Mouse (Mus musculus): ENCODE data around the gene Cldn4. TPM values are rescaled to one million over a fixed set of nuclear protein-coding genes. Genes with fewer than 3 reads are reported as not detected.

Cldn4 gene
- polyA plus RNA-seq (2015; fragmentation: Nextera tagmentation; extraction: Ambion mirVana) = 32.6 and 35.4 TPM in 2 replicates

GRCm38 (mm10) chr5:134946857-134947255, at the start of gene Cldn4:
Cldn4 (minus strand) TSS chr5:134946934.
- peak; percentile 83 for DNase-seq (ENCODE audit: low spot score)

DNA sequence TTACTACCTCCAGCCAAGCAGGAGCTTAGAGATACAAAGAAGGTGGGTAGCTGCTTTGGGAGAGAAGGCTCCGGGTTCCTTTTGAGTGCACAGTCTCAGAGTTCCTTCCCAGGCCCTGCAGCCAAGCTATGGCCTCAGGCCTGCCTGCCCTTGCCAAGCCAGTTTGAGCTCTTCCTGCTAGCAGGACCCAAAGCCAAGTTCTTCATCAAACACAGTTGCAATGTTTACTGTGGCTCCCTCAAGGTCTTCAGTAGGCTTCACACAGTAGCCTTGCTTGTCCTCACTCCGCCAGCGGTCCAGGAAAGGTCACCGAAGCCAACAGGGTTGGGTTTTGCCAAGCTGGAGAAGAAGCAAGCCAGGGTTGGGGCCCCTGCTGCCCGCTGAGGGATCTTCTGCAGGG, 45.8 kb upstream of the Cldn4 start:
- DNase-seq (ENCODE audit: low spot score) = no peak

DNA sequence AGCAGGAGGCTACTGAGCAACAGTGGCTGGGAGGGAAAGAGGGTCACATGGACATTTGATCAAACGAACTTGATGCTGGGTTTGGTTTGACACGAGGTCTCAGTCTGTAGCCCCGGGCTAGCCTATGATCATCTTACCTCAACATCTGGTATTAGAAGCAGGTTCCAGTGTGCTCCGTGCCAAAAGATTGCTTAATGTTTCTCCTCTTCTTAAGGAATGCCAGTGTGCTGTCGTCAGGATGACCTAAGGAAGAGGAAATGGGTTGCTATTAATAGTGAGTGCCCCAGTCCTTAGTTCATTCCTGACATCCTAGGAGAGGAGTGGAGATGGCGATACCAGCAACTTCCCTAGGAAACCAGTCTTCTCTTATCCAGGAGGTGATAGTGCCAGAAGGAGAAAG, 43.0 kb upstream of the Cldn4 start:
- DNase-seq (ENCODE audit: low spot score) = no peak

DNA sequence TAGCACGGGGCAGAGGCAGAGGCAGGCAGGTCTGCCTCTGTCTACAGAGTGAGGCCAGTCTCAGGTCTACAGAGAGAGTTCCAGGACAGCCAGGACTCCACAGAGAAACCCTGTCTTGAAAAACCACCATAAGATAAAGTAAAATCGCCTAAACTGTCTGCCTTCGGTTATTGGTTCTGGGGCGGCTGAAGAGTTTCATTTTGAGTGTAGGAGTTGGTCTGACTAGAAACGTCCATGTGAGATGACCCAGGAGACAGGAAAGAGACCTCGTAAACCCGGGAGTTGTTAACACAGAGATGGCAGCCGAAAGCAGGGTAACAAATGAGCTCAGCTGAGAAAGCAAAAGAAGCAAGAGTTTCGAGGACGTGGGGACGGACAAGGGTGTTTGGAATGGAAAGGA, 42.4 kb upstream of the Cldn4 start:
- no peak for DNase-seq (ENCODE audit: low spot score)

DNA sequence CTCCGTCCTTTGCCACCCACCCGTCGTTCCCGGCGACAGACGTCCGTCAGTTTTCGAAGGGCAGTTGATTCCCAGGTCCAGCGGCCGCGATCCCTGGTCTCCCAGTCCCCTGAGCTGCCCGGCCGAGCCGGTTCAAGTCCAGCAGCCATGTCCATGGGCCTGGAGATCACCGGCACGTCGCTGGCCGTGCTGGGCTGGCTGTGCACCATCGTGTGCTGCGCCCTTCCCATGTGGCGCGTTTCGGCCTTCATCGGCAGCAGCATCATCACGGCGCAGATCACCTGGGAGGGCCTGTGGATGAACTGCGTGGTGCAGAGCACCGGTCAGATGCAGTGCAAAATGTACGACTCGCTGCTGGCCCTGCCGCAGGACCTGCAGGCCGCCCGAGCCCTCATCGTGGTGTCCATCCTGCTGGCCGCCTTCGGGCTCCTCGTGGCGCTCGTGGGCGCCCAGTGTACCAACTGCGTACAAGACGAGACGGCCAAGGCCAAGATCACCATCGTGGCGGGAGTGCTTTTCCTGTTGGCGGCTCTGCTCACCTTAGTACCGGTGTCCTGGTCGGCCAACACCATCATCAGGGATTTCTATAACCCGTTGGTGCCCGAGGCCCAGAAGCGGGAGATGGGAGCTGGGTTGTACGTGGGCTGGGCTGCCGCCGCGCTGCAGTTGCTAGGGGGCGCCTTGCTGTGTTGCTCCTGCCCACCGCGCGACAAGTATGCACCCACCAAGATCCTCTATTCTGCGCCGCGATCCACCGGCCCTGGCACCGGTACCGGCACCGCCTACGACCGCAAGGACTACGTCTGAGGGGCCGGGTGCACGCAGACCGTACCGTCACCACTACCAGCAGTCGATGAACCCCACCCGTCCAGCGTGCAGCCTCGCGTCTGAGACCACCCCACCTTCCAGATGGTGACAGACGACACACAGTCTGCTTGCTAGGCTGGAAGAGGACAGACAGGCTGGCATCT, 39.8 kb upstream of the Cldn4 start:
- no peak for DNase-seq (ENCODE audit: low spot score)

DNA sequence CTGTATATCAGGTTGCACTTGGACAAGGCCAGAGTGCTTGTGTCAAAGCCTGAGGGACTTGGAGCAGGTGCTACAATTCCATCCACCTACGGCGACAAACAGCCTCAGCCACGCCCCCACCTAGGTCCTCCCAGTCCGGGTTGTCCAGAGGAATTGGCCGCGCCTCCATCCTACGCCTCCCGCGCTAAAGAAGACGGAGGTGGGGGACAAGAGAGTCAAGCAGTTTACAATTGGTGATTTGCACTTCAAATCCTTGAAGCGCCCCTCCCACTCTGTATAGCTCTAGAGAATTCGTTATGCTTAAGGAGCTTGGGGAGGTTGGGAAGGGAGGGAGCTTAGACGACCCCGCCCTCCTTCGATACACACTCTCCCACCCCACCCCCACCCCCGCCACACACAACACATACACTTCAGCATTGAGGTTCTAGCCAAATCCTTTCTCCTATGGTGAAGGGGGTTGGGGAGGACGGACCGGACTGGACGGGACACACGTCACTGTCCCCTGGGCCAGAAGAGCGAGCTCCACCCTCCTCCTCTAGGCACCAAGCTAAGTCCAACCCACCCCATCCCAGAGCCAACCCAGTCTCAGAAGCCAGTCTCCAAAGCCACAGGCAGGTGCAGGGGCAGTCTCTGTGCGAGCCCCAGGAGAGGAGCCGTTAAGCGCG, 39.0 kb upstream of the Cldn4 start, which contains the start of gene Cldn3:
Cldn3 (plus strand) TSS at position 582 of the 665 bp plus-strand sequence.
- DNase-seq (ENCODE audit: low spot score) = no peak

DNA sequence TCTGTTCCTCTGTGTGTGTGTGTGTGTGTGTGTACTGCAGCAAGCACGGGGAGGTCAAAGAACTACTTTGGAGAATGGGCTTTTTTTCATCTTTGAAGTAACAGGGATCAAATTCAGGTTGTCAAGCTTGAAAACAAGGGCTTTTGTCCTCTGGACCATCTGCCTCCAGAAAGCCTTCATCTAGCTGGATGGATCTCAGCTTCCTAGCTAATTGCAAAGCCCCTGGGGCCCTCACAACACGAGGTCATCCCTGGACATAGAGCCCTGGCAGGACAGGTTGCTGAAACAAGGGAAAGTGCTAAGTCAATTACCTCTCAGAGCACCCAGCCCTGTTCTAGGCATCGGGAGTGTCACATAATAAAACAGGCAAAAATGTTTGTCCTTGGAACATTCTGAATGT, 37.0 kb upstream of the Cldn4 start:
- DNase-seq (ENCODE audit: low spot score) = no peak

- DNase-seq (ENCODE audit: low spot score) = no peak
These were observed 36.4 kb upstream of the Cldn4 start for GRCm38 (mm10) chr5:134983111-134983510.

DNA sequence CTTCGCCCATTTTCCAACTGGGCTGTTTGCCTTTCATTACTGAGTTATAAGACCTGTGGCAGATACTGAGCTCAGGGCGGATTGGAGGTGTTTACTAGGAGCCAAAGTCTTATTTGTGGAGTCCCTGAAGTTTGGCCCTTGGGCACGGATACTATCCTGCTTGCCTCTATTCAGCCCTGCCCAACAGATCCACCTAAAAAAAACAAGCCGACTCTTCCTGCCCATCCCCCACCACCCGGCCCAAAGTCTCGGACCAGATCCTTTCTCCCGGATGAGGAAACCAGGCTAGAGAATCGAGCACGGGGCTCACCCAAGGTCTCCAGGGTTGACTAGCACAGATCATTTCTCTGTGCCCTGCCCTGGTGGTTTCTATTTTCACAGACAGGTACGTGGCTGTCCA, 34.4 kb upstream of the Cldn4 start:
- DNase-seq (ENCODE audit: low spot score) = no peak

DNA sequence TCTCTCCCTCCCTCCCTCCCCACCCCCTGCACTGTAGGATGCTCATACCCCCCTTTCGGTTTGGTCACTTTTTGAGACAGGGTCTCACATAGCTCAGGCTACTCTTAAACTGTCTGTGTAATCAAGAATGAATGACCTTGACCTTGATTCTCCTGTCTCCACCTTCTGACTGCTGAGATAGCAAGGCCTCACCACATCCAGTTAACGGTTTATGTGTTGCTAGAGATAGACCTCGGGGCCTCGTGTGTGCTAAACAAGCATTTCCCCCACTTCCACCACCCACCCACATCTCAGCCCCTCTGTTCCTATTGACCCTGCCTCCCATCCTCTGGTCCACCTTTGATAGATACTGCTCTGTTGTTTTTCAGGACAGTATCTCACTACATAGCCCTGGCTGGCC, 31.1 kb upstream of the Cldn4 start:
- no peak for DNase-seq (ENCODE audit: low spot score)

DNA sequence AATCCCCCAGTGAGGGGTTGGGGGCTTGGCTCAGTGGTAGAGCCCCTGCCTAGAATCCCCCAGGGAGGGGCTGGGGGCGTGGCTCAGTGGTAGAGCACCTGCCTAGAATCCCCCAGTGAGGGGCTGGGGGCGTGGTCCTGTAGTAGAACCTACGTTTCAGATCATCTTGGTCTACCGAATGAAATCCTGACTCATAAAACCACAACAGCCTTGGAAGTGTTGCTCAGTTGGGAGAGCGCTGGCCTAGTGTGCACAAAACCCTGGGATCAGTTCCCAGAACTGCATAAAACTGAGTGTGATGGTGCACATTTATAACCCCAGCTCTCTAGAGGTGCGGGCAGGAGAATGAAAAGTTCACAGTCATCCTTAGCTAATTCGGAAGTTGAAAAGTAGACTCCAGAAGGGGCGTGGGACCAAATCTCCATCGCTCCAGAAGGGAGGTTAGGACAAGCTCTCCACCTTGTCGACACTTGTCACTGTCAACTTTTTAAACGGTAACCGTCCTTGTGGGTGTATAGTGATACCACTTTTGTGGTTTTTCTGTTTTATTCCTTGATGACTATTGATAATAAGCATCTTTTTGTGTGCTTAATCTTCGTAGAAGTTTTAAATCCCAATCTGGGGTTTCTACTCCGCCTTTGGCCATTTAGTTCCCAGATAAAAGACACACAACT, 30.0 kb upstream of the Cldn4 start:
- no peak for DNase-seq (ENCODE audit: low spot score)

DNA sequence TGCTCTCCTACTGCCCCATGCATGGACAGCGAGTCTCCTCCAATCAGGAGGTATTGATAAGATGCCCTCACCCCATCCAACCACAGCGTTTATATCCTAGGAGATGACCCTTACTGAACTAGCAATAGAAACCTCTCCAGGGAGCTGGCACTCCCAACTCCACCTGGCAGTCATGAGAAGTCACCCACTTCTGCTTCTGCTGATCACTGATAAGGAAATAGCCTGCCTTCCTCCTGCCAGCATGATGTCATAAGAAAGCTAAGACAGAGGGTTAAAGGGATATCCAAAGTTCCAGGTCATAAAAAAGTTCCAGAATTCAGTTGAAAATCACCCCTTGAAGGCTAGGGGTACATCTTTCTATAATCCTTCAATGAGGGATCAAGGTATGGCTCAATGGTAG, 29.4 kb upstream of the Cldn4 start:
- DNase-seq (ENCODE audit: low spot score) = no peak

- DNase-seq (ENCODE audit: low spot score) = no peak
These were observed 28.2 kb upstream of the Cldn4 start for GRCm38 (mm10) chr5:134974921-134975320.

DNA sequence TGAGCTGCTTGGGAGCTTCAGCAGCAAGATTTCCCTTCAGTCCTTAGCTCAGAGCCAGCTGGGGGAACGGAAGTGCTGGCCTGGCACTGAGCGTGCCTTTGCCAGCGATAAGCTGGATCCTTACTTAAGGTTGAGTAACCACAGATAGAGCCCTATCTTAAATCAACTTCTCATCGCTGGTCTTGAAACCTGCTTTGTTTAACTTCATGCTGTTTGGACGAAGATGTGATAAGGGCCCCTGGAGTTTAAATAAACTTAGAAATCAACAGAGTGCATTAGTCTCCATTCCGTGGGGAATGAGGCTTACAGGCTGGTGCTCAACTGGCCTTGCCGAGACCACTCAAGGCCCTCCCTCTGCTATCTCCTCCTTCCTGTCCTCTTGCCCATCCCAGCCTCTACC, 27.6 kb upstream of the Cldn4 start:
- no peak for DNase-seq (ENCODE audit: low spot score)

GRCm38 (mm10) chr5:134973526-134973925, 26.8 kb upstream of the Cldn4 start:
- DNase-seq (ENCODE audit: low spot score) = no peak

DNA sequence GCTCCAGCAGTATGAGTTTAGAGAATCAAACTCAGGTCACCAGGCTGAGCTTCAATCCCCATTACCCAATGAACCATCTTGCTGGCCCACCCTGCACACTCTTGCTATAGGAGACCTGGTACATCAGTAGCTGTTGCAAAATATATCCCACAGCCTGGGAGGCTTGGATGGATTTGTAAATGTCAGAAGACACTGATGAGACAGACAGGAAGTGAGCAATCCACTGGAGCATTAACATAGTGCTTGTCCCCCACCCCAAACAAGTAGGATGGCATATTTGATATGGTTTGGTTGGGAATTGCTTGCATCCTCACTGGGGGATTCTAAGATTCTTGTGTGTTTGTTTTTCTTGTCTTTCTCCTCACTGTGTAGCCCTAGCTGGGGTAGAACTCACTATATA, 26.3 kb upstream of the Cldn4 start:
- no peak for DNase-seq (ENCODE audit: low spot score)

DNA sequence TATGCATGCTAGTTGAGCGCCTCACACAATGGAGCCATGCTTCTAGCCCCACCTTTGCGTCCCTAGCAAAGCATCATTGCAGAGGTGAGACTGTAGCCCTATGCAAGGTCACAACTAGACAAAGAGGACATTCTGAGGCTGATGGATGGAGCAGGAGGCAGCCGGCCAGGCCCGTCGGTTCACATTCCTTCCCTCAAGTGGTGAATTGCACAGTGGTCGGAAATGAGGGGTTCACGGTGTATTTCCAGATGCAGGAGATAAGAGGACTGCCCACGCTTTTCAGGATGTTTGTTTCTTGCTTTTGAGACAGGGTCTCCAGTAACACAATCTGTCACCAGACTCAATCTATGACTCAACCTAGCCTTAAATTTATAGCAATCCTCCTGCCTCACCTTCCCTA, 23.9 kb upstream of the Cldn4 start:
- DNase-seq (ENCODE audit: low spot score) = no peak

DNA sequence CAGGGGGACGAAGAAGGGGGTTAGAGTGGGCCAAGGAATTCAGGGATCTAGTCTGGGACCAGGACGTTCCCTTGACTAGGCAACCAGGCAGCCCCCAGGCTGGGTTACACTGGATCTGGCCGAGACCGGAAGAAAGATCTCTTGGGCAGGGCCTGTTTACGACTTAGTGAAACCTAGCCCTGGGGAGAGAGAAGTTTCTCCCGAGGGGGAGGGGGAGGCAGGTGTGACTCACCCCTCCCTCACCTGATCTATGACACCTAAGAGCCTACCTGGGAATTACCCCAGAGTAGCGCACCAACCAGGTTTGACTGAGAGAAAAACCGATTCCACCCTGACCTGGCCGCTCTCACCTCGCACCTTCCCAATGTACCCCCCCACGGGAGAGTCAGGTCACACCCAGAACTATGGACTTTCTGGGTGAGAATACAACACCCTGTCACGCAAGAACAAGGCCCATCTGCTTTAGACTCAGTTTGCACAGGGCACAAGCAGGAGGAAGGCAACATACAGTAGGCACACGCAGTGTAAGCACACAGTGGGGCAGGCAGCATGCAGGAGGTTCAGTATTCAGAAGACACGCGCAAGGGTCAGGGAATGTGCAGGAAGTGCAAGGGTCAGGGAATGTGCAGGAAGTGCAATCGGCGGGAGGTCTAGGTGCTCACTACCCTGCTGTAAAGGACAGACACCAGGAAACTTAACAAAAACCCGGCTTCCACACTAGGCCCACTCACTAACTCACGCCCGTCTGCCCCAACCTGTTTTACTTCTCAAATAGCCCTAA, 20.6 kb upstream of the Cldn4 start:
- no peak for DNase-seq (ENCODE audit: low spot score)

DNA sequence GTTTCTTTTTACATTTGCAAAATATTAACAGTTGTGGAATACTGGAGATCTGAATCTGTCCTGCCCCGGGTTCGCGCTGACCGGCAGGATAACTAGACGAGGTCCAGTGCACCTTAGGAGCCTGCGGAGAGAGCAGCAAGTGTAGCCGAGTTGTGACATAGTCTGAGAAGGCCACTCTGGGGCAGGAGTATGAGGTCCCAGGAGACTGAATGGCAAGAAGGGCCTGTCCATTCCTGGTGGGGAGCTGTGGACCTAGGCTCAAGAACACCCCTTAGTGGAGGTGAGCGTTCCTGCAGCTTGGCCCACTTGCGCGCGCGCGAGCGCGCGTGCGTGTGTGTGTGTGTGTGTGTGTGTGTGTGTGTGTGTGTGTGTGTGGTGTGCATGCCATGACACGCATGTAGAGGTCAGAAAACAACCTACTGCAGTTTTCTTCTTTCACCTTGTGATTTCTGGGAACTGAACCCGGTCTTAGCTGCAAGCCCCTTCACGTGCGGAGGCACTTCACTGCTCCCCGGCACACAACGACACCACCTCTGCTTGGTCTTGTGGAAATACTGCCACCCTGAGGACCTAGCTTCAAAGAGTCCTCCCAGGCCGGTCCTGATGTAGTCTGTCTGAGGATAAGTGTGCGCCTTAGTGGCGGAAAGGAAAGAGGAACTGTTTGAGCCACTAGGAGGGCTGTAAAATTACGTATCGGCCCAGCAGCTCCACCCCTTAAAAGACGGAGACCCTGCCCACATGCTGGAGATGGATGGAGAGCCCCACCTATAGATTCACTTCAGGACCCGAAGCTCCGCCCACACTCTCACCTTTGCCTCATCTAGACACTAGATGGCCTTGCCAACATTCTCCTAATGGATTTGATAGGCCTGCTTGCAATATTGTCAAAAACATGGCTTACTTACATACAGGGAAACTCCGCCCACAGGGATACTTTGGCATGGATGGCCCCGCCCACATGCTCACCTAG, 19.4 kb upstream of the Cldn4 start:
- peak; percentile 82 for DNase-seq (ENCODE audit: low spot score)

DNA sequence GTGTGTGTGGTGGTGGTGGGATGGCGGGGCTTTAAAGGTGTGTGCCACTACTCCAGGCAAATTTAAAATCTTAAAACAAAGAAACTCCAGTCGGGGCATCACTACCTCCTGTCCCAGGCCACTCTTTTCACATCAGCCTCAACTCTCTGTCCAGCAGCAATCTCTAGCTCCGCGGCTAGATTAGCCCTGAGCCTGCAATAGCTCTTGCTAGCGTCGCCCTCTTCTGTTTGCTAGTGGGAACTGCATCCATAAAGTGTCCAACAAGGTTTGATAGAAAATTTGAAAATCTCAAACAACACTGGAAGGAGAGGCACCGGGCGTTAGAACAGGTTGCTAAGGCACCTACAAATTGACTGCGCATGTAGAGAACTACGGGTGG, 18.7 kb upstream of the Cldn4 start:
- DNase-seq (ENCODE audit: low spot score) = peak; percentile 77
